Mouse (Mus musculus) left cerebral cortex, postnatal 4 days (tissue): Measurements from ENCODE around the gene Glyctk. TPM values are rescaled to one million over a fixed set of nuclear protein-coding genes. Genes with fewer than 3 reads are reported as not detected.
"Not testable (repeated sequence)": the region's sequence is repeated elsewhere in the genome, so short reads cannot be mapped to it uniquely, and the experiment has no call there.

Experiments used
- DNase-seq: peaks from one replicate; pipeline ENCODE4 v3.0.0-alpha.2; 2022
- intact Hi-C: fragments of 180-260 bp; cut with DNase I; formaldehyde crosslinking; loops from one replicate; pipeline ENCODE4 v1.15.1; 2025
- total RNA-seq, 2 experiments: library from RNA; stranded (reverse); gene quantifications; 2 replicates each; pipeline ENCODE4 v1.2.3; 2021

Gene Glyctk
- total RNA-seq, 2 experiments from 2014 or later: 2.7 to 3.5 TPM

DNA sequence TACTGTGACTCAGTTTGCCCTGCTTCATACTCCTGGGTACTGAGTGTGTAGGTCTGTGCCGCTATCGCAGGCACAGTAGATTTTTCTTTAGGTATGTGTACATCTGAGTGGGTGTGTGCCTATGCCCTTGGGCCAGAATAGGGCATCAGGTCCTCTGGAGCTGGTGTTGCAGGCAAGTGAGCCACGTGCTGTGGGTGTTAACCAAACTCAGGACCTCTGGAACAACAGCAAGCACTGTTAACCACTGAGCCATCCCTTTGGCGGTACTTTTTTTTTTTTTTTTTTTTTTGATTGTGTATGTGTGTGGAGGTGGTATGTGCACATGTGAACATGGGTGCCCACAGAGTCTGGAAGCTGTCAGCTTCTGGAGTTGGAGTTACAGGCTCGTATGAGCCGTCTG, 19.9 kb upstream of the Glyctk start:
- intact Hi-C loops: no loop called here
- DNase-seq: no peak

DNA sequence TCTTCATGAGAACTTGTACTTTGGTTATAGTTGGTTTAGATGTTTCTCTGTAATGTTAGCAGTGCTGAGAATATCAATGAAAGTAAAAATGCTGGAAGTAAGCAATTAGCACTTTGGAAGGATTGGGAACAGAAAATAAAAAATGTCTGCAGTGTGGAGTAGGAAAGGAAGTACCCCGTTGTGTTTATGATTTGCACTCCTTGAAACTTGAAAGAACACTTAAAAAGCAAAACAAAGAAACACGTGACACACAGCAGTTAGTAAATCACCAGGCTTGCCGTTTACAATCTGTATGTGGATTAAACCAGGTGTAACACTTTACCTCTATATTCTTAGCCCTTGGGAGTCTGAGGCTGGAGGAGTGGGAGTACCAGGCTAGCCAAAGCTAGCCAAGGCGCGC, 18.8 kb upstream of the Glyctk start:
- intact Hi-C loops: no loop called here
- DNase-seq: no peak

DNA sequence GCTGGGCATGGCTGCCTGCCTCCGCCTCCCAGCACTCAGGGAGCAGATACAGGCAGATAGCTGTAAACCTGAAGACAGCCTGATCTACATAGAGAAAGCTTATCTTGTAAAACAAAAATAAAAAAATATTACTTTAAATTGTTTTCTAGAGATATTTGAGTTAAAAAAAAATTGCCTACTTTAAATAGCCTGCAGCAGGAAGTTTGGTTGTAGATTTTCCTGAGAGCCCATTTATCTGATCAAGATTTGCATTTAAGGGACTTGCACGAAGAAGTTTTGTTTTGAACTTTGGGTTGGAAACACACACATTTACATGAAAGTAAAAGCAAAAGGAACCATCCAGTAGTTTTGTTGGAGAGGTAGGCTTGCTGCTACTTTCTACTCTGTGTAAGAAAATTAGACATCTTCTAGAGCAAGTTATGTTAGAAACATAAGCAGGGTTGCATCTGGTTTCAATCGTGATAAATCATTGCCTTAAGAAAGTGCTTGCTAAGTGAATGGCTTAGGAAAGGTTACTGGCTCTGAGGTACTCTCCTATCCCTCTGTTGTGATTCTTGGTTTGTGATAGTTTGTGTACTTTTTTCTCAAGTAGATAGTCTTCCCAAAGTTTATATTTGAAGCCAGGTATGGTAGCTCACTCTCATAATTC, 17.7 kb upstream of the Glyctk start:
- intact Hi-C loops: no loop called here
- no peak for DNase-seq

DNA sequence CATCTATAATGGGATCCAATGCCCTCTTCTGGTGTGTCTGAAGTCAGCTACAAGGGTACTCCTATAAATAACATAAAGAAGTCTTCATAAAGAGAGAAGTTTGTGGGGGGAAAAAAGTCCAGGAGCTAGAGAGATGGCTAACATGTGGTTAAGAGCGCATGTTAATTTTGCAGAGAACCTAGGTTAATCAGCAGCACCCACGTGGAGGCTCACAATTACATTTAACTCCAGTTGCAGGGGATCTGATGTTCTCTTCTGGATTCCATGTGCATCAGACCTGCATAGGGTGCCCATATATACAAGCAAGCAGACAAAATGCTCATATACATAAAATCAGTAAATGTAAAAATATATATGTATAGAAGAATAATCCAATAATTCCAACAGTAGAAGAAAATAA, 15.4 kb upstream of the Glyctk start:
- DNase-seq: no peak
- intact Hi-C loops: no loop called here

DNA sequence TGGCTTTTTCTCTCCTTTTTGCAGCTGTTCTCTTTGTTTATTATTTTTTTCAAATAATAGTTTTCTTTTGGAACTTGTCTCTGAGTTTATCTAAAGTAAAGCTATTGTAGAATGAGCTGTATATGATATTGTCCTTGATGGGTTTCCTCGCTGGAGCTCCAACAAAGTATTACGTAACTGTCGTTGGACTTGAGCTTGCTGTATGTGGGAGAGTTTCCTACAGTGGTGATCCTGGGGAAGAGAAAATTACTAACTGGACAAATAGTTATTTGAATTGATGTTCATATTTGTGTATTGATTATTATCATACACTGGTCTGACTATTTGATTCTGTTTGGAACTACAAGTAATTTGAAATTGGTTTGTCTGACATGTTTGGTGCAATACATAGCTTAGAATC, 14.6 kb upstream of the Glyctk start:
- DNase-seq: no peak
- intact Hi-C loops: no loop called here

DNA sequence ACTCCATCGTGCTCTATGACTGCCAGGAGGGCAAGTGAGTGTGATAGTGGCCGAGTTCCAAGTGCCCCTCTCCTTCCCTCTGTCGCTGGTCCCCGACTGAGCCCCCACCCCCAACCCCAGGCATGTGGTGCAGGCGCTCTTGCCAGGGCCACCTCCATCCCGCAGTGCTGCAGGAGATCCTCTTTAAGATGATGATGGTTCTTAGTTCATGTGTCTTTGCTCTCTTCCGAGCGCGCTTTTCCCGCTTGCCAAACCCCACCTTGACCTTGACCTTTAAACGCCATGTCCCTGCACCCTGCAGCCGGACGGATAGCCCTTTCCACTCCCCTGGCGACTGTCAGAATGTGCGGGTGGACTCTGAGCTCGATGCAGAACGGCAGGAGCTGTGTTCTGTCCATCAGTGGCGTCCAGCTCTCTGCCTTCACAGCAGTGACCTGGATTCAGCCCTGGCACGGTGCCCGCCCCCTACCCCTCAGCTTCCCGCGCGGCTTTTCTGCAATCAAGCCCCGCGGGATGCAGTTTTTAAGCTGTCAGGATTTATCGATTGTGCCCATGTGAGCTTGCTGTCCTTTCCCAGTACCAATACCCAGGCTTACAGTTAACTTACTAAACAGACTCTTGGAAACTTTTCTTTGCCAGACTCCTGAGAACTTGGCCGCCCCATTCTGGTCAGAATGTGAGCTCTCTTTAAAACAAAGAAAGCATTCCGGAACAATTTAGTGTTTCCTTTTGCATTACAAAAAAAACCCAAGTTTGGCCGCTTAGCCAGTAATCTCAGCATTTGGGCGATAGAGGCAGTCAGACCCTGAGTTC, 13.6 kb upstream of the Glyctk start:
- intact Hi-C loops: no loop called here
- DNase-seq: peak; percentile 81

DNA sequence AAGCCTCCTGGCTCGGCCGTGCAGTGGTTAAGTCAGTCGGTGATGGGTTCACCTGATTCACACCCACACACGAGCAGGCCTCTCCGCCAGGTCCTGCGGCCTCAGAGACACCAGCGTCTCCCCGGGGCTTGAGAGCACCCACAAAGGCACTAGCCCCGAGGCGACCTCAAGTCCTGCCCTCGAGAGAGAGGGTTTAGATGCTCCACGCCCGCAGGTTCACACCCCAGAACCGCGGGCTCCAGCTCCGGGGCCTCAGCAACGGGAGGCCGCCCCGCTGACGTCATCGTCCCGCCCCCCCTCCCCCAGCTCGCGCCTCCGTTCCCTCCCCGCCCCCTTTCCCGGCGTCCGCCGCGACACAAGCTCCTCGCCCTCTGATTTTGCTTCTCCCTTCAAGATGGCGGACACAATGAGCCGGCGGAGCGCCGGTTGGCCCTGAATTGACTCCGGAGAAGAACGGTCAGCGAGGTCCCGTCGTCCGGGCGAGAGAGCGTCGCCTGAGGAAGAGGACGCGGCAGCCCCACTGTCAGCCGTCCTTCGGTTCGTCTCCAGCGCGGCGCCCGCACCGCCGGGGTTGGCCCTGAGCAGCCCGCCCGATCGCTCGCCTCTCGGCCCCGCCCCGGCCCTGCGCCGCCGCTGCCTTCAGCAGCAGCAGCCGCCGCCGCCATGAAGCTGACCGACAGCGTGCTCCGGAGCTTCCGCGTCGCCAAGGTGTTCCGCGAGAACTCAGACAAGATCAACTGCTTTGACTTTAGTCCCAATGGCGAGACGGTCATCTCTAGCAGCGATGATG, 12.8 kb upstream of the Glyctk start, which contains the start of gene Wdr82:
Gene Wdr82, plus strand, starts transcription at position 373 of the 790 bp plus-strand sequence.
- intact Hi-C loops: no loop called here
- DNase-seq: peak; percentile 93

DNA sequence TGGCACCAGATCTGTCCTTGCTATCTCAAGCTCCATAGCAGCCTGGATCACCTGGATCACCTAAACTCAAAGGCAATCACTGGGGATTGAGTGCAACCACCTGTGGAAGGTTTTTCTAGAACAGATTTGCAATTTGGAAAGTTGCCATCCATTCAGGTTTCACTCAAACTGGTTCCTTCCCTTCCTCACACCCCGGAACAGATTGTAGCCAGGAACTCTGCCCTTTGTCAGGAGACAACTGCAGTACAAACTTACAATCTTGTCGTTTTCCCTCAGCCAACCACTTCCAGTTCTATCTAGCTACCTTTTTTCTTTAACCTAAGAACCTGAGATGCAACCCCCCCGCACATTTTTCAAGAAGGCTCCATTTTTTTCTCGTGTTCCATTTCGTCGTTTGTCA, 12.0 kb upstream of the Glyctk start:
- intact Hi-C loops: no loop called here
- DNase-seq: no peak

DNA sequence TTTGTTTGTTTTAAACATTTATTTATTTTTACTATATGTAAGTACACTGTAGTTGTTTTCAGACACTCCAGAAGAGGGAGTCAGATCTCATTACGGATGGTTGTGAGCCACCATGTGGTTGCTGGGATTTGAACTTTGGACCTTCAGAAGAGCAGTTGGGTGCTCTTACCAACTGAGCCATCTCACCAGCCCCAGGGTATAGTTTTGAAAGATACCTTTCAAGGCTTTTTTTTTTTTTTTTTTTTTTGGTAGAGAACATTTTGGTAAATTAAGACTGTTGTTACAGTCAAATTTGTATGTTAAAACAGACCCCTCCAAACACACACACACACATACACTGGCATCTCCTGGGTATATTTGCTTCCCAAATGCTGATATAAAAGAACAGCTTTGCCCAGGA, 11.1 kb upstream of the Glyctk start:
- intact Hi-C loops, DNase-seq: not testable (repeated sequence)

DNA sequence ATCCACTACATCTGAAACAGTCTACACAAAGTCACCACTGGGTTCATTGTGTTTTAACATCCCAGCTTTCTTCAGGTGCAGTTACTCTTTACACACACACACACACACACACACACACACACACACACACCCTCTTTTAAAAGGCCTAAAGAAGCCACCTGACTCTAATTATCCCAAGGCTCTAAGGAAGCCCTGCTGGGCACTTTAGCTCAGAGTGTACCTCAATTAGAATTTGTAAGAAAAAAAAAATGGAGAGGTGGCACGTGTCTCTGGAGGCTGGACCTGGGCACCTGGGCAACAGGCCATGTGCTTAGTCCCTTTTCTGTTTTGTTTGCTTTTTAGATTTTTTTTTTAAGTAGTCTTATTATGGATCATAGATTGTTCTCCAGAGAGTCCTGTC, 9.8 kb upstream of the Glyctk start:
- no peak for DNase-seq
- intact Hi-C loops: no loop called here

DNA sequence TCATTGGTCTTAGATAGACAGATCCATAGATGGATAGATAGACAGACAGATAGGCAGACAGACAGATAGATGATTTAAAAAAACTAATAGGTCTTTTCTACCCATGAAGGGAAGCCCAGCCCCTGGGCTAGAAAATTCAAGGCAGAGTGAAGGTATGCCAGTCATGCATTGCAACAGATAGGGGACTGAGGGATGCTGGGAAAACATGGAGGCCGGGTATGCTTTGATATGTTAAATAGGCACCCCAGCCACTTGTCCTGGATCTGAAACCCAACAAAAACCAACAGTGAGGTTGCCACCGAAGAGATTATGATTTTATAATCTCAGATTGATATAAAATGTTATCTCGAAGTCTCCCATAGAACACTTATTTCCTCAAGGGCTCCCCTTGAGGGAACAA, 9.3 kb upstream of the Glyctk start:
- intact Hi-C loops: no loop called here
- no peak for DNase-seq

DNA sequence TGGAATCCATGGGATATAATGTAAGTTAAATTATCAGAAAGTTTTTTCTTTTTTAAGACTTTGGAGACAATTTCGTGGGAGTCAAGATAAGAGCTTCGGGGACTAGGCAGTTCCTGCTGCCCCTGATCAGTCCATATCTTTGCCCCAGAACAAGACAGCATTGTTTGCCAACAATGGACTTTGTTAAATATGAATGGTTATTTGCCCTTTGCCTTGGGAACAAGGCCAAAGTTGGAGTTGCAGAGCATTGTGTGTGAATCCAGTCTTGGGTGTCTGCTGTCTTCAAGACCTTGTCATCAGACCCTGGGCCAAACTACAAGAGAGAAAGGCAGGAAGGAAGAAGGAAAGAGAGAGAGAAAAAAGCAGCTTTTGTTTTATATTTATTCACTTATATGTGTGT, 8.8 kb upstream of the Glyctk start:
- no peak for DNase-seq
- intact Hi-C loops: no loop called here

DNA sequence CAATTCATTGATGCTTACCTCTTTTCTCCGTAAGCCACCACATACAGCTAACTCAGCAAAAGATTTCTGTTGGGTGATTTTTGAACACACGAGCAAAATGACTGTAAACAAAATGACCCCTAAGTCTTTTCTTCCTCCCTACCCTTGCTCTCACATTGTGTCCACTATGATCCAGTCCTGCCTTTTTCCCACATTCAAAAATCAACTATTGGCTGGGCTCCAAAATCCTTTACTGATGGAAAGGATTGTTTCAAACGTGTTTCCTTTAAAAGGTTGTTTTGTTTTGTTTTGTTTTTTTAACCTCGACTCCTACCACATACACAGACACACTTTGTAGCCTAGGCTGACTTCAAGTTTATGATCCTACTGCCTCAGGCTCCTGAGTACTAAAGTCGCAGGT, 2.5 kb upstream of the Glyctk start:
- intact Hi-C loops: no loop called here
- no peak for DNase-seq

DNA sequence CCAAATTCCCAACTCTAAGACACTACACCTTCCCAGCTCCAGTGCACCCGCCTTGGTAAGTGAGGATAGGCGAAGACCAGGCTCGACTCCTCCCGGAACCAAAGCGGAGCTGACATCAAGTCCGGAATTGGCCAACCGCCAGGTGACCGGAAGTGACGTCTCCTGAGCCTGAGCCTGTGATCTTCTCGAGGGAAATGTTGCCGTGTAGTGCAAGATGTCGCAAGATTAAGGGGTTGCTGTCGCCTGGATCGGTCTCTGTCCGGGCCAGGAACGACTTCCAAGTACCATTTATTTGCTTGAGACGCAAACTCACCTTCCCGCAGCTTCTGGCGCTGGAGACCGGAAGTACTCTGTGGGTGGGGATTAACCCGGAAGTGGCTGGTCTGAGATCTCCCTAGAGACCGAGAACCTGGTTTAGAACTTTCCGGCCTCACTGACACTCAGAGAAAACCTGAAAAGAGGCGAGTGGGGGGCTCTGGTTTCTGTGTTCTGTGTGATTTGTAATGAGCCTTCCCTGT, 1.9 kb upstream of the Glyctk start:
- peak; percentile 98 for DNase-seq
- intact Hi-C loops: no loop called here

DNA sequence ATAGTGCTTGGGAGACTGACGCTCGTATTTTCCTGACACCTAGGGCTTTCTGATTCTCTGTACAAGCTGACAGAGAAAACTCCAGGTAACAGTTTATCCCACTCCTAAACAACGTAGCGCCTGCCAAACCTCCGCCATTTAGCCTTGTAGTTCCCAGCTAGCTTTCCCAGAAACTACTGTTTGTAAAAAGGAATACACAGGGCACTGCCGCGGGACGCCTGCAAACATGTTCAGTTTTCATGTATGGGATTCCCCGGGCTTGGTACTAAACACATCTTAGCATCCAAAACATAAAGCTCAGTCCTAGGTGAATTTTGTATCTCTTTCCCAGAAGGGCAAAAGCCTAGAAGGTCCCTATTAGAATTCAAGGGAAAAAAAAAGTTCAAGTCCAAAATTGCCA, 1.3 kb upstream of the Glyctk start:
- intact Hi-C loops: no loop called here
- DNase-seq: no peak

DNA sequence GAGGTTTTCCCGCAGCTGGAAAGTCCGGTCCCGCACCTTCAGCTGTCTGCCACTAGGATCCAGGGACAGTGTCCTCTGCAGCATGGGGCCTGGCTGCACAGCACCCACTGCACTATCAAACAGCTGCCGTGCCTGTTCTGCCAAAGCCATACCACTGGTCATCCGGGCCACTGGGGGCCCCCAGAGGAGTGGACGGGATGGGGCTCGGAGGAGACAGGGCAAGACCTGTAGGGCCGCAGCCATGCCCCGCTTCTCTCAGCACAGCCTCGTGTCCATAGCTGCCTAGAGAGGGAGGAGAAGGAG, 364 bp downstream of the Glyctk start:
- intact Hi-C loops: no loop called here
- DNase-seq: no peak

DNA sequence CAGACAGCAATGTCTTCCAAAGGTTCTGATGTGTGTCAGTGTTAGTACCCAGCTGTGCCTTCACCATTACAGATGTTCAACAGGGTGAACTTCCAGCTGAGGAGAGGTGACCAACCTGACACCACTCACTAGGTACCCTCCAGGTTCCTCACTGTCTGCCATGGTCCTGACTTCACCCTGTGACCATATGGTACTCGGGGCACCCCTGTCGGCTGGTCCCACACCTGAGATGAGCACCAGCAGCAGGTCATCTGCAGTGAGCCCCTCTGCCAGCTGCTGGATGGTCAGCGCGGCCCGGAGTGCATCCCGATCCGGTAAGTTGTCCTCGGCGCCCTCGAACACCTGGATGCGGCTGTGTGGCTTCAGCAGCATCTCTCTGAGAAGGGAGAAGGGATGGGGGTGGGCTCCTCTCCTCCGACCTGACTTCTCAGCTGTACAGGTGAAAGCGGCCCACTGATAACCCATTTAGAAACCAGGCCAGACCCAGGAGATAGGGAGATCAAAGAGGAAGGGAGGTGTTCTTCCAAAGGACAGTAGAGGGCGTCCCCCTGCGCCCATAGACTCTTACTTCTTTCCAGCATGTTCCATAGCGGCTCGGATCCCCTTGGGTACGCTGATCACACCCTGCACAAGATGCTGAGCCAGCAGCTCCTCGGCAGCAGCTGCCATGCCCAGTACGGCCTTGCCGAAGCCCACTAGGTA, 866 bp downstream of the Glyctk start:
- DNase-seq: no peak
- intact Hi-C loops: no loop called here

DNA sequence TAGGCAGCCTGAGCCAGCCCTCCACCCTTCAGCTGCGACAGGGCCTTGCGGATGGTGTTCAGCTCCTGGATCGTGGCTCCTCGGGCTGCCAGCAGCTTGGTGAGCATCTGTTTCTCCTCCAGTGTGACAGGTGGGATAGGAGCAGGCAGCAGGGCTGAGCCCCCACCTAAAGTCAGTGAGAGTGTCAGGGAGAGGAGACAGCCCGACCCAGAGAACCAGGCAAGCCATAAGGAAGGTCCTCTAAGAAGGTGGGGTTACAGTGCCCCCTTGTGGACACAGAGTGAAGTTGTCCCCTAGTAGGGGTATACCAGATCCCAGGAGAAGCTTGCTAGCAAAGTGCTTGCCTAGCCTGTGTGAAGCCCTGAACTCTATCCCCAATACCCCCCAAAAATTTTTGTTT, 1.5 kb downstream of the Glyctk start:
- intact Hi-C loops: no loop called here
- DNase-seq: peak; percentile 83

DNA sequence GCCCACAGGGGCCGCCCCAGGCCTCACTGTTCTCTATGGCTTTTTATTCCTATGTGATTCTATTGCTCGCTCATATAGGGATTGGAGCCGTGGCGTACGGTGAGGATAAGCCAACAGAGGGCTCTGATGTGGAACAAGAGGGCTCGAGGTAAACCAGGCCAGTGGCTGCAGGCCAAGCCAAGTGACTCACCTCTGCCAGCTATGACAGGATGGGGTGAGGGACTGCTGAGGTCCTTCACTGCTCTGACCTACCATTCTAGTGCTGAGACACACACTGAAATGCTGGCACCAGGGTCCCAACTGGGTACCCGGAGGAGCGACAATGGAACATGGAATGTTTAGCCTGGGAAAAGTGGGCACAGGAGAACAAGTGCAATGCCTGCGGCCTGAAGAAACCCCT, 3.8 kb downstream of the Glyctk start:
- intact Hi-C loops: no loop called here
- no peak for DNase-seq

DNA sequence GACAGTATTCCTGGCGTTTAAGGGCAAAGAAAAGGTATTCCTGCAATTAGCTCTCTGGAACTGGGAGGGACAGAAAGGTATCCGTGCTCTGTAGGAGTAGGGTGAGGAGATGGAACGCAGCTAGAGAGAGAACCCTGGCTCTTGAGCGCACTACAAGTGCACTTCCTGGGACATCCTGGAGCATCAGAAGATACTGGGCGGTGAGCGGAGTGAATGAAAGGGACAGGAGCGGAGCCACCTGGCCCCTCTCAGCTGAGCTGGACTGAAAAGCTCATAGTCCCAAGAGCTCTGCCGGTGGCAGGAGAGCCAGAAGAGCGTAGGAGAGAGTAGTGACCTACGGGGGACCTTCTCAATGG, 8.6 kb downstream of the Glyctk start:
- intact Hi-C loops: no loop called here

More for the DNA sequence above, 8.6 kb downstream of the Glyctk start:
- DNase-seq: no peak
